Mouse (Mus musculus) heart, adult 2 months (tissue): ENCODE results near the gene Rabif. TPM values are rescaled to one million over a fixed set of nuclear protein-coding genes. Genes with fewer than 3 reads are reported as not detected.

Experiments used
- DNase-seq, 2 experiments: peaks; one replicate each; pipeline ENCODE4 v3.0.0; 2021
- H3K27ac ChIP-seq: fragments of 200-600 bp; 2 replicates; pipeline ENCODE4 v1.8.1; 2022
- H3K27me3 ChIP-seq: fragments of 200-500 bp; 2 replicates; pipeline ENCODE4 v1.6.1; 2012; ENCODE audit warnings: mild to moderate bottlenecking, low read length, inconsistent platforms, mixed read lengths; ENCODE audit not compliant: control insufficient read depth, insufficient read depth
- H3K36me3 ChIP-seq: fragments of 200-500 bp; 2 replicates; pipeline ENCODE4 v1.6.1; 2012; ENCODE audit warnings: low read length, inconsistent platforms; ENCODE audit not compliant: control insufficient read depth, insufficient read depth
- H3K4me1 ChIP-seq: fragments of 200-500 bp; 2 replicates; pipeline ENCODE4 v1.6.1; 2011; ENCODE audit warnings: low read length; ENCODE audit not compliant: control insufficient read depth, insufficient read depth
- H3K4me3 ChIP-seq: fragments of 200-600 bp; 2 replicates; pipeline ENCODE4 v1.8.1; 2022
- H3K79me2 ChIP-seq: fragments of 200-500 bp; replicated peaks from 2 replicates; pipeline ENCODE4 v1.6.1; 2012; ENCODE audit warnings: mild to moderate bottlenecking, inconsistent platforms, low read length, moderate library complexity, mixed read lengths; ENCODE audit not compliant: control insufficient read depth, insufficient read depth
- H3K9ac ChIP-seq: fragments of 200-500 bp; 2 replicates; pipeline ENCODE4 v1.6.1; 2012; ENCODE audit warnings: low read depth, mild to moderate bottlenecking, control low read depth, inconsistent platforms, low read length, mixed read lengths
- CTCF ChIP-seq: fragments of 200-600 bp; IDR thresholded peaks from 2 replicates; pipeline ENCODE4 v1.8.1; 2022; ENCODE audit warnings: antibody characterized with exemption, mild to moderate bottlenecking, moderate library complexity
- EP300 ChIP-seq: fragments of 200-500 bp; IDR thresholded peaks from 2 replicates; pipeline ENCODE4 v1.6.1; 2011; ENCODE audit warnings: low read depth, low read length, control low read depth; ENCODE audit not compliant: insufficient read depth
- POLR2A ChIP-seq: fragments of 200-500 bp; IDR thresholded peaks from 2 replicates; pipeline ENCODE4 v1.6.1; 2011; ENCODE audit warnings: mild to moderate bottlenecking, low read depth, low read length, control low read depth; ENCODE audit not compliant: insufficient read depth
- WGBS: fragments of 180-500 bp; shearing (Covaris S2); methylation state at CpG from one replicate; pipeline ENCODE4 v1.1.7; 2018; 5-methylcytosine and 5-hydroxymethylcytosine counted together
- intact Hi-C: fragments of 180-260 bp; cut with DNase I; formaldehyde crosslinking; loops from one replicate; pipeline ENCODE4 v1.15.1; 2025
- polyA plus RNA-seq: library from polyadenylated mRNA; depleted of rRNA; stranded (reverse); fragments of >200 nt; gene quantifications from 2 replicates; pipeline ENCODE4 v1.2.3, GENCODE M21; 2012
- total RNA-seq, 2 experiments: library from RNA; stranded (reverse); gene quantifications; 2 replicates each; pipeline ENCODE4 v1.2.3; 2021

Rabif gene
- total and polyA plus RNA-seq, 3 experiments = 8.6 to 9.1 (median 9.1) TPM

DNA sequence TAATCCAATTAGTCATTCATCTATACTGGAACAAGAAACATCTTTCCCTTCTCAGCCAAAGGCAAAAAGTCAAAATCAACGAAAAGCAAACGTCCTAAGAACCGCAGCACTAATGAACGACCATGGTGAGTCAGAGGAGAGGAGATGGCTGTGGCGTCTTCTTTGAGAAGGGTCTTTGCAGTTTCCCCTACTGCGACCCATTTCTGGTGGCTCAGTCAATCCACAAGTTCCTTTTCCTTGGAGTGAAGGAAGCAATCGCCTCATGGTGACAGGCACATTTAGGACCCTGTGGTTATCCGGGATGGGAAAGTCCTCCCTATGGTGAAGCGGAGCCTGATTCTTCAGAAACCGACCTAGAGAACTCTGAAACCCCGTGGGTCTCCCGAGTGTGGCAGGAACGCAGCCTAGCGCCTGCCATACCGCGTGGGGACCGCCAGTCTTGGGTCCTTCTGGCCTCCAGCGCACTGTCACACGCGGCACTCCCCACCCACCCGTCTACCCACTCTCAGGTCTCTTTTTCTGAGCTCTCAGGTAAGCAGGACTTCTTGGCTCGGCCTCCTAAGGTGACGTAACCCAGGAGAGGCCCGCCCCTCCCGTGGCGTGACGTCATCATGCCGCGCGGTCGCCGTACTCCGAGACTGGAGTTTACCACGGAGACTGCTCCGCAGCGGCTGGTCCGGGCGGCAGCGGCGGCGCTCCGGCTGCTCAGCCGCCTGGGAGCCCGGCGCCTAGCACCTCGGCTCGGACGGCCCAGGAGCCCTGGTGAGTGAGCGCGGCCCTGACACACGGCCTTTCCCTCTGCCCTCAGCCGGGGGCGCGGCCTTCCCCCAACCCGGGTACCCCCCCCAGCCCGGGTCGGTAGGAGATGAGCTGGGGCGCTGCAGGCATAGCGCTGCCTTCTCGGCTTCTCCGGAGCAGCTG, 39.3 kb upstream of the Rabif start, which contains the start of gene Klhl12:
Gene Klhl12, plus strand, starts transcription at position 628 of the 921 bp plus-strand sequence.
- H3K27ac ChIP-seq = peak within 1 kb of the TSS; percentile 92
- TF ChIP-seq POLR2A (peak; percentile 81), CTCF (peak; percentile 52), EP300 (no peak)
- peaks cover 3% of the 10 kb centered on the region; the same call in 1 of the 2 replicates for H3K4me1 ChIP-seq
- peak within 1 kb of the TSS; percentile 100 for H3K9ac ChIP-seq
- peaks cover 2% of the 10 kb centered on the region; the same call in 1 of the 2 replicates for H3K36me3 ChIP-seq
- under 1% methylated on average over 61 of the region's 61 CpGs for WGBS
- peak; percentile 94 to 98 for DNase-seq
- peak within 1 kb of the TSS; percentile 71 for H3K4me3 ChIP-seq
- H3K79me2 ChIP-seq = peaks cover 1% of the 10 kb centered on the region
- intact Hi-C loops = loop anchor here (1.0 to 2.0 kb wide), 3 partner anchors 38 to 94 kb away; partner anchors contain the start of genes Rabif and Tmem183a
- no peaks in the 10 kb centered on the region for H3K27me3 ChIP-seq

DNA sequence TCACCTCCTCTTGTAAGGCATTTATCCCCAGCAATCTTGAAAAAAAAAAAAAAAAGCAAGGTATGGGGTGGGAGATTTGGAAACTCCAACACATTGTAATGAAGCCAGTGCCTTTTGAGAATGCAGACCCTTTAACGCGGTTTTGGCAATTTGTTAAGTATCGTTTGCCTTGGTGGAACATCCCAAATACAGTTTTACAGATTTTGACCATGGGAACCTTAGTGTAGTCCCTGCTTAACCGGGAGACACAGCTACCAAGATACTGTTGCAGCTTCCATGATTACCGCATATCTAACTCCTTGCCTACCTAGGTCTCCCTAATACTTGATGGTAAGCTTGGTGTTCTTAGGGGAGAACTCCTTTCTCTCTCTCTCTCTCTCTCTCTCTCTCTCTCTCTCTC, 38.4 kb upstream of the Rabif start:
- TF ChIP-seq POLR2A (no peak), EP300 (no peak), CTCF (no peak)
- H3K9ac ChIP-seq = no peak overlapping the region; the same call in 1 of the 2 replicates
- H3K4me3 ChIP-seq = peak overlapping the region; percentile 71
- intact Hi-C loops = no loop called here
- no peak for DNase-seq
- peaks cover 3% of the 10 kb centered on the region; the same call in 1 of the 2 replicates for H3K4me1 ChIP-seq
- H3K79me2 ChIP-seq = peaks cover 1% of the 10 kb centered on the region
- 22% methylated on average over 5 of the region's 5 CpGs for WGBS
- H3K27ac ChIP-seq = peak overlapping the region; percentile 92; the same call in 1 of the 2 replicates
- H3K27me3 ChIP-seq = no peaks in the 10 kb centered on the region
- H3K36me3 ChIP-seq = peaks cover 2% of the 10 kb centered on the region

- Histone ChIP-seq H3K4me3 (no peak overlapping the region), H3K9ac (no peak overlapping the region), H3K4me1 (peaks cover 3% of the 10 kb centered on the region; the same call in 1 of the 2 replicates), H3K79me2 (peaks cover 1% of the 10 kb centered on the region), H3K27me3 (no peaks in the 10 kb centered on the region), H3K27ac (no peak overlapping the region), H3K36me3 (peaks cover 2% of the 10 kb centered on the region)
- 89% methylated on average over 7 of the region's 7 CpGs for WGBS
- no peak for TF ChIP-seq EP300
- TF ChIP-seq POLR2A = no peak
- TF ChIP-seq CTCF = no peak
- DNase-seq = no peak
- intact Hi-C loops = no loop called here
Observed at GRCm38 (mm10) chr1:134458139-134458727, 36.2 kb upstream of the Rabif start.

- Histone ChIP-seq H3K27ac (no peak overlapping the region), H3K27me3 (no peaks in the 10 kb centered on the region), H3K36me3 (peaks cover 2% of the 10 kb centered on the region), H3K79me2 (no peaks in the 10 kb centered on the region; the same call in none of the 2 replicates), H3K4me3 (no peak overlapping the region), H3K9ac (no peak overlapping the region), H3K4me1 (peaks cover 3% of the 10 kb centered on the region; the same call in 1 of the 2 replicates)
- WGBS = 86% methylated on average over 1 of the region's 1 CpGs
- TF ChIP-seq CTCF = no peak
- no peak for TF ChIP-seq EP300
- no peak for TF ChIP-seq POLR2A
- no peak for DNase-seq
- intact Hi-C loops = no loop called here
Observed at GRCm38 (mm10) chr1:134460294-134461284, 33.9 kb upstream of the Rabif start.

GRCm38 (mm10) chr1:134484623-134485022, 9.8 kb upstream of the Rabif start:
- Histone ChIP-seq H3K79me2 (no peaks in the 10 kb centered on the region), H3K27me3 (no peaks in the 10 kb centered on the region), H3K4me3 (no peak overlapping the region), H3K4me1 (no peaks in the 10 kb centered on the region; the same call in 1 of the 2 replicates), H3K36me3 (peaks cover under 1% of the 10 kb centered on the region; the same call in 1 of the 2 replicates), H3K27ac (no peak overlapping the region), H3K9ac (no peak overlapping the region)
- TF ChIP-seq EP300 = no peak
- TF ChIP-seq CTCF = no peak
- no peak for TF ChIP-seq POLR2A
- WGBS = 81% methylated on average over 2 of the region's 2 CpGs
- intact Hi-C loops = no loop called here
- no peak for DNase-seq
